Mouse (Mus musculus) testis, adult 2 months (tissue): ENCODE data around the gene Prr5l.

Experiments used
- CTCF ChIP-seq: fragments of 200-500 bp; IDR thresholded peaks from 2 replicates; pipeline ENCODE4 v1.5.1; 2012; ENCODE audit warnings: low read depth, mild to moderate bottlenecking, inconsistent platforms, low read length, moderate library complexity; ENCODE audit not compliant: control insufficient read depth, insufficient read depth, insufficient replicate concordance
- POLR2A ChIP-seq: fragments of 200-500 bp; IDR thresholded peaks from 2 replicates; pipeline ENCODE4 v1.6.1; 2012; ENCODE audit warnings: low read depth, mild to moderate bottlenecking, inconsistent platforms, low read length, moderate library complexity; ENCODE audit not compliant: control insufficient read depth

GRCm38 (mm10) chr2:101778080-101778479, 104.7 kb downstream of the Prr5l start:
- TF ChIP-seq CTCF (no peak), POLR2A (no peak)
